In the genomic region with DNA sequence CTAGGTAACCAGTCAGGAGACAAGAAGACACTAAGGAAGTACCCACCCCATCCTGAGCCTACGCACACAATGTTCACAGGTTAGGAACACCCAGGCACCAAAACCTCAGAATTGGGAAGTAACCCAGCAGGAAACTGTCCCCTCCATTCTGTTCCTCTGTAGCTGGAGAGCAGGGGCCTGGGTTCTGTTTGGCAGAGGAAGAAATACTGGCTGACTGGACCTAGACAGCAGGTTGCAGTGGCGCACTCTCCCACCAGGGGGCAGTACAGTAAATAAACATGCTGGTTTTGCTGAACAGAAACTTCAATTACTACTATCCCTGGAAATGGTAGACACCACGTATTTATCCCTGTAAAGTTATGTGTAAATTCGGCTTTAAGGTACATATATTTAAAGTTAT, we compare ENCODE assay signal across 10 mouse cellular contexts. TPM values are rescaled to one million over a fixed set of nuclear protein-coding genes. Genes with fewer than 3 reads are reported as not detected.
A peak's percentile ranks its signal among the peaks of the same experiment; 100 is the strongest.
DNase-seq lines count a peak whose midpoint lies in the region; ATAC-seq and TF ChIP-seq lines count a peak whose summit lies in the region.
"Had no signal": no experiment of that assay in that cellular context is flagged by ENCODE, and none has a peak within 500 bp of the region (broad histone marks: within the 10 kb centered on the region; RNA-seq: fewer than 3 reads in every experiment).

No protein-coding gene starts in this region.

- no peak overlapping the region for H3K27ac ChIP-seq in kidney, embryonic 14.5 days (ENCODE audit: low read depth, low read length)
- H3K27ac ChIP-seq in olfactory bulb, adult 2 months (ENCODE audit: insufficient read depth, low read depth, low read length): no peak overlapping the region
- H3K27ac ChIP-seq: embryonic facial prominence, embryonic 13.5 days; liver, embryonic 15.5 days had no signal

- no peak overlapping the region for H3K9ac ChIP-seq in kidney, embryonic 14.5 days (ENCODE audit: low read depth, low read length)
- H3K9ac ChIP-seq: embryonic facial prominence, embryonic 13.5 days; liver, embryonic 15.5 days had no signal

- no peaks in the 10 kb centered on the region for H3K27me3 ChIP-seq in kidney, embryonic 14.5 days (ENCODE audit: control insufficient read depth, insufficient read depth, low read length)
- H3K27me3 ChIP-seq: liver, embryonic 15.5 days had no signal

- H3K36me3 ChIP-seq in kidney, embryonic 14.5 days (ENCODE audit: control insufficient read depth, insufficient read depth, low read length): no peaks in the 10 kb centered on the region
- H3K36me3 ChIP-seq: embryonic facial prominence, embryonic 13.5 days; liver, embryonic 15.5 days had no signal

- TF ChIP-seq CTCF in olfactory bulb, adult 2 months (IDR thresholded peaks at IDR 0.05; ENCODE audit: insufficient read depth, low read depth, low read length): 0 out of 2 replicates have a peak, but pooled peaks have one; percentile 37

- intact Hi-C loops in left cerebral cortex, postnatal 4 days (cut with DNase I): loop anchor here (10.0 kb wide), 1 partner anchor 108 kb away; no protein-coding TSS in a partner anchor

- H3K4me3 ChIP-seq in kidney, embryonic 14.5 days (ENCODE audit: low read length): no peak overlapping the region
- H3K4me3 ChIP-seq in olfactory bulb, adult 2 months (ENCODE audit: insufficient read depth, low read depth, low read length): no peak overlapping the region
- H3K4me3 ChIP-seq: embryonic facial prominence, embryonic 13.5 days; liver, embryonic 15.5 days had no signal

- no peak for TF ChIP-seq POLR2A in olfactory bulb, adult 2 months (IDR thresholded peaks at IDR 0.05; ENCODE audit: insufficient read depth, low read depth, low read length)

- no peaks in the 10 kb centered on the region for H3K9me3 ChIP-seq in kidney, embryonic 14.5 days (ENCODE audit: control insufficient read depth, low read length)
- H3K9me3 ChIP-seq: embryonic facial prominence, embryonic 13.5 days; liver, embryonic 15.5 days had no signal

- H3K4me2 ChIP-seq in kidney, embryonic 14.5 days (replicated peaks; ENCODE audit: low read depth, low read length): no peak overlapping the region
- H3K4me2 ChIP-seq: embryonic facial prominence, embryonic 13.5 days; liver, embryonic 15.5 days had no signal

- WGBS in kidney, embryonic 14.5 days: 30% methylated on average over 4 of the region's 4 CpGs
- WGBS in olfactory bulb, adult 2 months: 23% methylated on average over 4 of the region's 4 CpGs

- peak; percentile 54 for DNase-seq in kidney, adult 11 months
- peak; percentile 78 for DNase-seq in NIH3T3 (ENCODE audit: low read depth)
- DNase-seq in cerebellum, postnatal 25 days: peak; percentile 79 to 87
- peak; percentile 88 for DNase-seq in heart, postnatal 4 days
- peak; percentile 78 for DNase-seq in left cerebral cortex, postnatal 4 days
- DNase-seq in thymus, postnatal 36 days: peak; percentile 48 to 64

- no peaks in the 10 kb centered on the region for H3K4me1 ChIP-seq in kidney, embryonic 14.5 days (ENCODE audit: control insufficient read depth, insufficient read depth, low read length)
- no peaks in the 10 kb centered on the region for H3K4me1 ChIP-seq in olfactory bulb, adult 2 months (ENCODE audit: control insufficient read depth, insufficient read depth, low read length)
- H3K4me1 ChIP-seq: embryonic facial prominence, embryonic 13.5 days; liver, embryonic 15.5 days had no signal

- no peak for ATAC-seq in kidney, embryonic 14.5 days (ENCODE audit: low FRiP score, low TSS enrichment)

RNA-seq across cellular contexts. Expression of gene Sh3tc1, which starts 7.1 kb away (rescaled TPM):
- polyA plus RNA-seq in kidney, embryonic 14.5 days (2014; fragmentation: Nextera tagmentation; extraction: Ambion mirVana): 4.2 and 11.3 TPM in 2 replicates
- total RNA-seq in heart, postnatal 4 days (2021): 10 to 100 TPM; 12.9 to 16.2 TPM
- total RNA-seq in left cerebral cortex, postnatal 4 days (2021): 1 to 10 TPM; 2.2 to 2.3 TPM
- not detected in 2 replicates for polyA plus RNA-seq in olfactory bulb, adult 2 months (2012; ENCODE audit: insufficient read depth, insufficient read length, low replicate concordance, missing spikeins)

RNA-seq across cellular contexts. Expression of gene Ablim2, which starts 10.8 kb away (rescaled TPM):
- 0.30 and 2.5 TPM in 2 replicates for polyA plus RNA-seq in kidney, embryonic 14.5 days (2014; fragmentation: Nextera tagmentation; extraction: Ambion mirVana)
- 10 to 100 TPM; 10.8 to 11.7 TPM for total RNA-seq in heart, postnatal 4 days (2021)
- total RNA-seq in left cerebral cortex, postnatal 4 days (2021): 10 to 100 TPM; 48.5 to 53.3 TPM
- not detected in 2 replicates for polyA plus RNA-seq in olfactory bulb, adult 2 months (2012; ENCODE audit: insufficient read depth, insufficient read length, low replicate concordance, missing spikeins)

Comparison
In these comparisons a context has a peak if more than half of its experiments do, and no peak if none do; other contexts are left out.
1. RNA of gene Sh3tc1, which starts 7.1 kb away (total RNA-seq): 12.9 to 16.2 TPM in heart, postnatal 4 days; 2.2 to 2.3 TPM in left cerebral cortex, postnatal 4 days; every median in the first group is over 4 times any median in the second.
2. Peak in every context shown above with its lines, with median percentiles within 50 percentile points of each other: DNase-seq.